Mouse (Mus musculus) C2C12 (cell line): Measurements from ENCODE around the gene Pou2f2. TPM values are rescaled to one million over a fixed set of nuclear protein-coding genes. Genes with fewer than 3 reads are reported as not detected.

ENCODE experiments used
- H3K27me3 ChIP-seq: one replicate; pipeline ENCODE4 v1.6.1; 2011; ENCODE audit not compliant: control insufficient read depth, insufficient read depth, insufficient read length
- H3K36me3 ChIP-seq: one replicate; pipeline ENCODE4 v1.6.1; 2011; ENCODE audit not compliant: control insufficient read depth, insufficient read depth
- H3K4me3 ChIP-seq: one replicate; pipeline ENCODE4 v1.5.1; 2011; ENCODE audit warnings: mild to moderate bottlenecking, control low read depth; ENCODE audit not compliant: poor library complexity, insufficient read depth, severe bottlenecking
- H3K79me2 ChIP-seq: one replicate; pipeline ENCODE4 v1.6.1; 2011; ENCODE audit not compliant: control insufficient read depth, insufficient read depth
- H3K79me3 ChIP-seq: one replicate; pipeline ENCODE4 v1.6.1; 2011; ENCODE audit warnings: low read depth, control low read depth
- H3ac ChIP-seq: one replicate; pipeline ENCODE3; 2011; ENCODE audit warnings: low read depth; ENCODE audit not compliant: control insufficient read depth, insufficient read length
- CEBPB ChIP-seq: IDR thresholded peaks from one replicate; pipeline ENCODE4 v1.6.1; 2011; ENCODE audit warnings: low read depth, mild to moderate bottlenecking, control low read depth, moderate library complexity
- CTCF ChIP-seq: IDR thresholded peaks from one replicate; pipeline ENCODE4 v1.5.1; 2011; ENCODE audit not compliant: control insufficient read depth, insufficient read depth, insufficient read length
- FOSL1 ChIP-seq: IDR thresholded peaks from one replicate; pipeline ENCODE4 v1.8.0; 2011; ENCODE audit warnings: mild to moderate bottlenecking, low read length; ENCODE audit not compliant: poor library complexity, insufficient read depth, severe bottlenecking
- MAX ChIP-seq: IDR thresholded peaks from one replicate; pipeline ENCODE4 v1.6.1; 2011; ENCODE audit warnings: mild to moderate bottlenecking, control low read depth
- MYOD1 ChIP-seq: IDR thresholded peaks from one replicate; pipeline ENCODE4 v1.6.1; 2011; ENCODE audit warnings: low read depth; ENCODE audit not compliant: control insufficient read depth, insufficient read length
- MYOG ChIP-seq: IDR thresholded peaks from one replicate; pipeline ENCODE4 v1.6.1; 2011; ENCODE audit not compliant: control insufficient read depth, insufficient read length; ENCODE audit errors: extremely low read depth
- USF1 ChIP-seq: IDR thresholded peaks from one replicate; pipeline ENCODE4 v1.6.1; 2011; ENCODE audit warnings: low read depth, mild to moderate bottlenecking, control low read depth, moderate library complexity
- polyA plus RNA-seq: library from polyadenylated mRNA; unstranded; fragments of >200 nt; fragmentation: generic; extraction: Trizol; gene quantifications from one replicate; pipeline ENCODE4 v1.2.1, GENCODE M21; 2012; ENCODE audit warnings: missing spikeins

Pou2f2 gene
- polyA plus RNA-seq, 1 experiment, result 0.02 TPM

GRCm38 (mm10) chr7:25130565-25130964, 49.0 kb downstream of the Pou2f2 start:
- Histone ChIP-seq H3ac (no peak overlapping the region), H3K79me2 (no peaks in the 10 kb centered on the region), H3K4me3 (no peak overlapping the region), H3K36me3 (no peaks in the 10 kb centered on the region), H3K79me3 (no peaks in the 10 kb centered on the region), H3K27me3 (peaks cover 79% of the 10 kb centered on the region)
- TF ChIP-seq MYOG, result no peak
- TF ChIP-seq CTCF, result no peak
- no peak for TF ChIP-seq MAX
- no peak for TF ChIP-seq MYOD1
- no peak for TF ChIP-seq FOSL1
- no peak for TF ChIP-seq USF1
- TF ChIP-seq CEBPB, result no peak

GRCm38 (mm10) chr7:25129390-25129979, 50.0 kb downstream of the Pou2f2 start:
- no peaks in the 10 kb centered on the region for H3K79me2 ChIP-seq

DNA sequence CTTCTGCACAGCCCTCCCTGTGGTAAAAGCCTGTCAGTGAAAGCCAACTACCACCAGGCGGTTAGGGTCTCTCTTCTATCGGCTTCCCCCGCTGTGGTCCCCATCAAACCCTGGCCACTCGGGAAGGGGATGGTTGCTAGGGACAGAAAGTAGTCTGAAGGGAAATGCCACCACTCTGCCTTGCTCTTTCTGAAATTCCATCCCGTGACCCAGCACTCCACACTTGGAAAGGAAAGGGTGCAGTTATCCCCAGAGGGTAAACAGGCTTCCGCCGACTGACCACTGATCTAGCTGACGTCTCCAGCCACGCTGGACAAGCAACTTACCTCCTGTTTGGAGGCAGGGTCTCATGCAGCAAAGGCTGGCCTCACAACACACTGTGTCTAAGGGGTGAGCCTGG, 51.6 kb downstream of the Pou2f2 start:
- H3K4me3 ChIP-seq, result no peak overlapping the region
- H3ac ChIP-seq, result no peak overlapping the region
- TF ChIP-seq USF1 (no peak), MYOG (no peak), CEBPB (no peak), CTCF (no peak), MAX (no peak)
- no peaks in the 10 kb centered on the region for H3K79me3 ChIP-seq
- H3K27me3 ChIP-seq, result peaks cover 73% of the 10 kb centered on the region
- H3K36me3 ChIP-seq, result no peaks in the 10 kb centered on the region
- no peaks in the 10 kb centered on the region for H3K79me2 ChIP-seq

More at GRCm38 (mm10) chr7:25129390-25129979, 50.0 kb downstream of the Pou2f2 start:
- Histone ChIP-seq H3K4me3 (no peak overlapping the region), H3K36me3 (no peaks in the 10 kb centered on the region), H3K79me3 (no peaks in the 10 kb centered on the region), H3K27me3 (peaks cover 75% of the 10 kb centered on the region), H3ac (no peak overlapping the region)
- no peak for TF ChIP-seq MAX
- TF ChIP-seq FOSL1, result no peak
- no peak for TF ChIP-seq CEBPB
- TF ChIP-seq MYOD1, result no peak
- no peak for TF ChIP-seq CTCF
- no peak for TF ChIP-seq USF1
- no peak for TF ChIP-seq MYOG

GRCm38 (mm10) chr7:25125716-25126281, 53.7 kb downstream of the Pou2f2 start:
- TF ChIP-seq CTCF (no peak), FOSL1 (no peak), MAX (no peak), CEBPB (no peak), MYOD1 (no peak)
- H3K27me3 ChIP-seq, result peaks cover 75% of the 10 kb centered on the region
- no peaks in the 10 kb centered on the region for H3K79me2 ChIP-seq
- H3ac ChIP-seq, result no peak overlapping the region
- no peak overlapping the region for H3K4me3 ChIP-seq
- H3K79me3 ChIP-seq, result no peaks in the 10 kb centered on the region
- no peaks in the 10 kb centered on the region for H3K36me3 ChIP-seq

DNA sequence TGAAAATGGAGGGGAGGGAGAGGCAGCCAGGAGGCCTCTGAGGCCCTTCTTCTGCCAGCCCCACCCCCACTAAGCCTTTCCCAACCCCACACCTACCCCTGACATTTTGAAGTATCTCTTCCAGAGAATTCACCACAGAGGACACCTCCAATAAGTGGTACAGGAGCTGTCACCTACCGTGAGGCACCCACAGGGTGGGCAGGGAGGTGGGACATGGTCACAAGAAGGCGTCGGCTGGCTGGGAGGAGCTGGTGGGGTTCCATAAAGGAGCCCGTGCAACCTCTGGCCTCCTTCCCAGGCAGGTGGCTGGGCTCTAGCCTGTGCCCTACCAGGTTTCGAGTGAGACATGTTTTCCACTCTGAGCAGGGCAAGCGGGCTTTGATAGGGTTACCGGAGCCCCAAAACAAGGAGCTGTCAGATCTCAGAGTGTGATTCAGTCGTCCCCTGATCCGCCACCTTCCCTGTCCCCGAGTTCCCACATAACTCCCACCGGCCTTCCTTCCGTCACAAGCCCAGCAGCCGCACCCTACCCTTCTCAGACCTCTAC, 58.2 kb downstream of the Pou2f2 start:
- Histone ChIP-seq H3K79me3 (no peaks in the 10 kb centered on the region), H3K27me3 (peaks cover 60% of the 10 kb centered on the region), H3K4me3 (no peak overlapping the region), H3K79me2 (no peaks in the 10 kb centered on the region), H3K36me3 (no peaks in the 10 kb centered on the region), H3ac (no peak overlapping the region)
- no peak for TF ChIP-seq CTCF
- TF ChIP-seq MYOG, result no peak
- no peak for TF ChIP-seq USF1
- no peak for TF ChIP-seq MYOD1
- no peak for TF ChIP-seq FOSL1
